Mouse (Mus musculus): Measurements from ENCODE around the gene Ccdc65. TPM values are rescaled to one million over a fixed set of nuclear protein-coding genes. Genes with fewer than 3 reads are reported as not detected.

Ccdc65 gene
- polyA plus RNA-seq, 1 experiment: 158 TPM

- no peaks in the 10 kb centered on the region for H3K27me3 ChIP-seq (ENCODE audit: control insufficient read depth, insufficient read depth, low read length)
- H3K27ac ChIP-seq (ENCODE audit: control insufficient read depth, insufficient read depth, low read depth, low read length): no peak overlapping the region
- H3K36me3 ChIP-seq (ENCODE audit: control insufficient read depth, insufficient read depth, low read length): no peaks in the 10 kb centered on the region; the same call in 1 of the 2 replicates
- H3K4me1 ChIP-seq (ENCODE audit: control insufficient read depth, insufficient read depth, low read length): no peaks in the 10 kb centered on the region
- TF ChIP-seq POLR2A (IDR thresholded peaks at IDR 0.05; ENCODE audit: control insufficient read depth, low read depth, low read length): no peak
- TF ChIP-seq CTCF (IDR thresholded peaks at IDR 0.05; ENCODE audit: control insufficient read depth, insufficient read depth, insufficient replicate concordance, low read depth, low read length): no peak
- H3K4me3 ChIP-seq (ENCODE audit: control insufficient read depth, low read depth, low read length): no peak overlapping the region
These were observed 9.3 kb downstream of the Ccdc65 start for GRCm38 (mm10) chr15:98717301-98717700.

GRCm38 (mm10) chr15:98722191-98722590, 14.2 kb downstream of the Ccdc65 start:
- no peak overlapping the region for H3K27ac ChIP-seq (ENCODE audit: control insufficient read depth, insufficient read depth, low read depth, low read length)
- H3K27me3 ChIP-seq (ENCODE audit: control insufficient read depth, insufficient read depth, low read length): no peaks in the 10 kb centered on the region
- no peak overlapping the region for H3K4me3 ChIP-seq (ENCODE audit: control insufficient read depth, low read depth, low read length)
- peaks cover 10% of the 10 kb centered on the region for H3K4me1 ChIP-seq (ENCODE audit: control insufficient read depth, insufficient read depth, low read length)
- TF ChIP-seq POLR2A (IDR thresholded peaks at IDR 0.05; ENCODE audit: control insufficient read depth, low read depth, low read length) (no peak), CTCF (IDR thresholded peaks at IDR 0.05; ENCODE audit: control insufficient read depth, insufficient read depth, insufficient replicate concordance, low read depth, low read length) (no peak)
- no peaks in the 10 kb centered on the region; the same call in 1 of the 2 replicates for H3K36me3 ChIP-seq (ENCODE audit: control insufficient read depth, insufficient read depth, low read length)

GRCm38 (mm10) chr15:98722854-98723253, 14.8 kb downstream of the Ccdc65 start:
- Histone ChIP-seq H3K27ac (ENCODE audit: control insufficient read depth, insufficient read depth, low read depth, low read length) (no peak overlapping the region), H3K4me1 (ENCODE audit: control insufficient read depth, insufficient read depth, low read length) (peaks cover 16% of the 10 kb centered on the region), H3K4me3 (ENCODE audit: control insufficient read depth, low read depth, low read length) (no peak overlapping the region), H3K27me3 (ENCODE audit: control insufficient read depth, insufficient read depth, low read length) (no peaks in the 10 kb centered on the region), H3K36me3 (ENCODE audit: control insufficient read depth, insufficient read depth, low read length) (no peaks in the 10 kb centered on the region; the same call in 1 of the 2 replicates)
- no peak for TF ChIP-seq CTCF (IDR thresholded peaks at IDR 0.05; ENCODE audit: control insufficient read depth, insufficient read depth, insufficient replicate concordance, low read depth, low read length)
- no peak for TF ChIP-seq POLR2A (IDR thresholded peaks at IDR 0.05; ENCODE audit: control insufficient read depth, low read depth, low read length)

GRCm38 (mm10) chr15:98724441-98724840, 16.4 kb downstream of the Ccdc65 start:
- no peaks in the 10 kb centered on the region for H3K27me3 ChIP-seq (ENCODE audit: control insufficient read depth, insufficient read depth, low read length)
- H3K36me3 ChIP-seq (ENCODE audit: control insufficient read depth, insufficient read depth, low read length): no peaks in the 10 kb centered on the region; the same call in 1 of the 2 replicates
- H3K4me1 ChIP-seq (ENCODE audit: control insufficient read depth, insufficient read depth, low read length): peaks cover 21% of the 10 kb centered on the region
- no peak for TF ChIP-seq POLR2A (IDR thresholded peaks at IDR 0.05; ENCODE audit: control insufficient read depth, low read depth, low read length)
- TF ChIP-seq CTCF (IDR thresholded peaks at IDR 0.05; ENCODE audit: control insufficient read depth, insufficient read depth, insufficient replicate concordance, low read depth, low read length): no peak
- no peak overlapping the region for H3K27ac ChIP-seq (ENCODE audit: control insufficient read depth, insufficient read depth, low read depth, low read length)
- H3K4me3 ChIP-seq (ENCODE audit: control insufficient read depth, low read depth, low read length): no peak overlapping the region

GRCm38 (mm10) chr15:98726079-98726478, 18.1 kb downstream of the Ccdc65 start:
- Histone ChIP-seq H3K36me3 (ENCODE audit: control insufficient read depth, insufficient read depth, low read length) (no peaks in the 10 kb centered on the region; the same call in 1 of the 2 replicates), H3K27me3 (ENCODE audit: control insufficient read depth, insufficient read depth, low read length) (no peaks in the 10 kb centered on the region), H3K4me1 (ENCODE audit: control insufficient read depth, insufficient read depth, low read length) (peaks cover 21% of the 10 kb centered on the region), H3K4me3 (ENCODE audit: control insufficient read depth, low read depth, low read length) (no peak overlapping the region), H3K27ac (ENCODE audit: control insufficient read depth, insufficient read depth, low read depth, low read length) (no peak overlapping the region)
- TF ChIP-seq CTCF (IDR thresholded peaks at IDR 0.05; ENCODE audit: control insufficient read depth, insufficient read depth, insufficient replicate concordance, low read depth, low read length) (no peak), POLR2A (IDR thresholded peaks at IDR 0.05; ENCODE audit: control insufficient read depth, low read depth, low read length) (no peak)

GRCm38 (mm10) chr15:98726746-98727145, 18.7 kb downstream of the Ccdc65 start:
- H3K4me1 ChIP-seq (ENCODE audit: control insufficient read depth, insufficient read depth, low read length): peaks cover 21% of the 10 kb centered on the region
- no peaks in the 10 kb centered on the region for H3K36me3 ChIP-seq (ENCODE audit: control insufficient read depth, insufficient read depth, low read length)
- H3K27me3 ChIP-seq (ENCODE audit: control insufficient read depth, insufficient read depth, low read length): no peaks in the 10 kb centered on the region
- no peak for TF ChIP-seq POLR2A (IDR thresholded peaks at IDR 0.05; ENCODE audit: control insufficient read depth, low read depth, low read length)
- no peak for TF ChIP-seq CTCF (IDR thresholded peaks at IDR 0.05; ENCODE audit: control insufficient read depth, insufficient read depth, insufficient replicate concordance, low read depth, low read length)
- no peak overlapping the region for H3K4me3 ChIP-seq (ENCODE audit: control insufficient read depth, low read depth, low read length)
- H3K27ac ChIP-seq (ENCODE audit: control insufficient read depth, insufficient read depth, low read depth, low read length): no peak overlapping the region

GRCm38 (mm10) chr15:98727443-98728321, 19.7 kb downstream of the Ccdc65 start, which contains the start of gene Fkbp11:
Fkbp11 (minus strand) TSS chr15:98728198.
- no peaks in the 10 kb centered on the region for H3K27me3 ChIP-seq (ENCODE audit: control insufficient read depth, insufficient read depth, low read length)
- peaks cover 21% of the 10 kb centered on the region for H3K4me1 ChIP-seq (ENCODE audit: control insufficient read depth, insufficient read depth, low read length)
- peak within 1 kb of the TSS; percentile 70 for H3K4me3 ChIP-seq (ENCODE audit: control insufficient read depth, low read depth, low read length)
- no peaks in the 10 kb centered on the region for H3K36me3 ChIP-seq (ENCODE audit: control insufficient read depth, insufficient read depth, low read length)
- TF ChIP-seq CTCF (IDR thresholded peaks at IDR 0.05; ENCODE audit: control insufficient read depth, insufficient read depth, insufficient replicate concordance, low read depth, low read length) (no peak), POLR2A (IDR thresholded peaks at IDR 0.05; ENCODE audit: control insufficient read depth, low read depth, low read length) (no peak)
- no peak within 1 kb of the TSS for H3K27ac ChIP-seq (ENCODE audit: control insufficient read depth, insufficient read depth, low read depth, low read length)

Measured in testis, adult 2 months (tissue).